28 mouse cellular contexts compared by ENCODE assay signal in genomic region chr1:121508729-121509128, GRCm38 (mm10). TPM values are rescaled to one million over a fixed set of nuclear protein-coding genes. Genes with fewer than 3 reads are reported as not detected.
A peak's percentile ranks its signal among the peaks of the same experiment; 100 is the strongest.
DNase-seq lines count a peak whose midpoint lies in the region; ATAC-seq and TF ChIP-seq lines count a peak whose summit lies in the region.
"Had no signal": no experiment of that assay in that cellular context is flagged by ENCODE, and none has a peak within 500 bp of the region (broad histone marks: within the 10 kb centered on the region; RNA-seq: fewer than 3 reads in every experiment).

No protein-coding gene starts in this region.

- H3K36me3 ChIP-seq in MEL (ENCODE audit: control insufficient read depth in 1 of 2, insufficient read depth in 2 of 2, low read length in 2 of 2), result peaks cover 0 to 10% of the 10 kb centered on the region in 2 experiments; a peak in 2 of 4 replicates
- H3K36me3 ChIP-seq in intestine, embryonic 15.5 days, result no peaks in the 10 kb centered on the region
- H3K36me3 ChIP-seq: embryonic facial prominence, embryonic 12.5 days had no signal

- H3K9me3 ChIP-seq in MEL (replicated peaks; ENCODE audit: insufficient read depth, low read length), result no peaks in the 10 kb centered on the region
- H3K9me3 ChIP-seq in intestine, embryonic 15.5 days, result no peaks in the 10 kb centered on the region
- H3K9me3 ChIP-seq: embryonic facial prominence, embryonic 12.5 days; embryonic facial prominence, embryonic 15.5 days; G1E; hindbrain, embryonic 10.5 days had no signal

- peaks cover 5 to 20% of the 10 kb centered on the region in 2 experiments; a peak in 3 of 4 replicates for H3K4me1 ChIP-seq in MEL (ENCODE audit: control insufficient read depth in 1 of 2, insufficient read depth in 2 of 2, low read length in 2 of 2)
- no peaks in the 10 kb centered on the region for H3K4me1 ChIP-seq in intestine, embryonic 15.5 days (replicated peaks)
- H3K4me1 ChIP-seq: embryonic facial prominence, embryonic 12.5 days; embryonic facial prominence, embryonic 15.5 days; heart, embryonic 12.5 days; heart, embryonic 15.5 days; hindbrain, embryonic 10.5 days; hindbrain, embryonic 13.5 days had no signal

- no peak for TF ChIP-seq POLR2A in MEL (IDR thresholded peaks at IDR 0.05; ENCODE audit: control insufficient read depth in 1 of 2, insufficient read depth in 1 of 2, low read depth in 1 of 2, low read length in 2 of 2, poor library complexity in 1 of 2)

- no peak for TF ChIP-seq CTCF in MEL (IDR thresholded peaks at IDR 0.05 in 2 of 3, conservative IDR thresholded peaks at IDR 0.05 in 1 of 3; ENCODE audit: control insufficient read depth in 1 of 3, insufficient read depth in 1 of 3, low read depth in 2 of 3, low read length in 3 of 3, poor library complexity in 1 of 3, severe bottlenecking in 1 of 3)

- peak; percentile 35 for DNase-seq in MEL (ENCODE audit: low read depth, low spot score)
- DNase-seq in spleen, adult 12 weeks (ENCODE audit: low spot score), result no peak
- no peak for DNase-seq in lung, postnatal 36 days
- DNase-seq: adrenal gland, adult 8-10 months; adrenal gland, postnatal 25 days; cerebellum, adult 18-20 months; cerebellum, adult 9-10 months; cerebellum, postnatal 14 days; forebrain, postnatal 0 days; gastrocnemius, adult 2 months; gastrocnemius, postnatal 14 days; heart, adult 18-20 months; heart, postnatal 10 days; heart, postnatal 36 days had no signal

- no peak for TF ChIP-seq RAD21 in MEL (IDR thresholded peaks at IDR 0.05; ENCODE audit: low read depth, low read length)

- H3K4me2 ChIP-seq in intestine, embryonic 15.5 days (replicated peaks), result no peak overlapping the region
- H3K4me2 ChIP-seq: embryonic facial prominence, embryonic 12.5 days; embryonic facial prominence, embryonic 15.5 days; heart, embryonic 12.5 days; heart, embryonic 15.5 days; hindbrain, embryonic 13.5 days had no signal

- no peak overlapping the region for H3K4me3 ChIP-seq in MEL (ENCODE audit: control insufficient read depth in 1 of 2, insufficient read depth in 1 of 2, low read depth in 2 of 2, low read length in 2 of 2)
- H3K4me3 ChIP-seq in intestine, embryonic 15.5 days (replicated peaks), result no peak overlapping the region
- H3K4me3 ChIP-seq: embryonic facial prominence, embryonic 12.5 days; embryonic facial prominence, embryonic 15.5 days; gastrocnemius, adult 2 months; heart, embryonic 12.5 days; heart, embryonic 15.5 days; hindbrain, embryonic 10.5 days; hindbrain, embryonic 13.5 days had no signal

- H3K79me2 ChIP-seq in MEL (ENCODE audit: control insufficient read depth, insufficient read depth, low read length, poor library complexity), result no peaks in the 10 kb centered on the region

- peak; percentile 80 for ATAC-seq in common myeloid progenitor, adult 5-6 weeks (replicated peaks; ENCODE audit: low read depth, poor library complexity, severe bottlenecking)
- peak; percentile 83 for ATAC-seq in megakaryocyte, adult 5-6 weeks (ENCODE audit: poor library complexity, severe bottlenecking)
- no peak for ATAC-seq in intestine, embryonic 15.5 days
- ATAC-seq: forebrain, embryonic 14.5 days; forebrain, postnatal 0 days; hindbrain, embryonic 16.5 days had no signal

- TF ChIP-seq EP300 in MEL (IDR thresholded peaks at IDR 0.05; ENCODE audit: low read depth in 1 of 2, low read length in 2 of 2), result no peak

- no peak overlapping the region for H3K27ac ChIP-seq in MEL (ENCODE audit: control insufficient read depth, low read depth, low read length)
- H3K27ac ChIP-seq in intestine, embryonic 15.5 days, result no peak overlapping the region
- H3K27ac ChIP-seq: embryonic facial prominence, embryonic 12.5 days; embryonic facial prominence, embryonic 15.5 days; gastrocnemius, adult 2 months; heart, embryonic 15.5 days; hindbrain, embryonic 10.5 days; hindbrain, embryonic 13.5 days had no signal

- WGBS in intestine, embryonic 15.5 days, result 88% methylated on average over 2 of the region's 2 CpGs

- no peaks in the 10 kb centered on the region for H3K27me3 ChIP-seq in MEL (ENCODE audit: control insufficient read depth in 1 of 2, insufficient read depth in 2 of 2, low read length in 2 of 2)
- H3K27me3 ChIP-seq in intestine, embryonic 15.5 days (replicated peaks), result no peaks in the 10 kb centered on the region
- H3K27me3 ChIP-seq: CH12.LX; embryonic facial prominence, embryonic 12.5 days; embryonic facial prominence, embryonic 15.5 days; heart, embryonic 12.5 days; heart, embryonic 15.5 days; hindbrain, embryonic 13.5 days had no signal

- H3K9ac ChIP-seq in MEL (ENCODE audit: control insufficient read depth, low read depth, low read length, poor library complexity, severe bottlenecking), result no peak overlapping the region
- no peak overlapping the region for H3K9ac ChIP-seq in intestine, embryonic 15.5 days
- H3K9ac ChIP-seq: embryonic facial prominence, embryonic 12.5 days; embryonic facial prominence, embryonic 15.5 days; forebrain, postnatal 0 days; heart, embryonic 12.5 days; heart, embryonic 15.5 days; hindbrain, embryonic 13.5 days had no signal

TF ChIP-seq in MEL, 35 proteins besides CTCF, POLR2A, EP300 and RAD21:
- TF ChIP-seq ZC3H11A (IDR thresholded peaks at IDR 0.05; ENCODE audit: low read depth, low read length), result no peak
- no peak for TF ChIP-seq ELF1 (IDR thresholded peaks at IDR 0.05; ENCODE audit: low read depth, low read length)

RNA-seq across cellular contexts. Expression of gene Htr5b, which starts 19.5 kb away (rescaled TPM):
- not detected in 2 replicates for total RNA-seq in MEL (2012; rRNA removed)
- polyA plus RNA-seq in MEL (2012; ENCODE audit: insufficient read depth in 1 of 2, insufficient read length in 2 of 2, low read depth in 1 of 2, low replicate concordance in 2 of 2, missing spikeins in 1 of 2), result not detected
- total RNA-seq in common myeloid progenitor, adult 5-6 weeks (2017), result not detected in 2 replicates
- not detected in 2 replicates for total RNA-seq in megakaryocyte, adult 5-6 weeks (2015)
- total RNA-seq in megakaryocyte, adult 5-6 weeks (2017), result not detected in 2 replicates
- 0.11 and 0.44 TPM in 2 replicates for polyA plus RNA-seq in intestine, embryonic 15.5 days (2015; fragmentation: Nextera tagmentation; extraction: Ambion mirVana)
- total RNA-seq: adrenal gland, adult 8-10 months; adrenal gland, postnatal 25 days; CH12.LX; gastrocnemius, adult 2 months; gastrocnemius, postnatal 14 days; gastrocnemius, postnatal 4 days; heart, adult 18-20 months; heart, postnatal 10 days; heart, postnatal 36 days had no signal
- polyA plus RNA-seq: G1E had no signal

RNA-seq across cellular contexts. Expression of gene Ddx18, which starts 59.1 kb away (rescaled TPM):
- total RNA-seq in MEL (2012; rRNA removed), result 119 and 125 TPM in 2 replicates
- 100 to 1,000 TPM in 1 of 2 experiments, not detected in 1; 185 TPM for polyA plus RNA-seq in MEL (2012; ENCODE audit: insufficient read depth in 1 of 2, insufficient read length in 2 of 2, low read depth in 1 of 2, low replicate concordance in 2 of 2, missing spikeins in 1 of 2)
- 110 and 118 TPM in 2 replicates for total RNA-seq in common myeloid progenitor, adult 5-6 weeks (2017)
- total RNA-seq in megakaryocyte, adult 5-6 weeks (2015), result 46.1 and 49.1 TPM in 2 replicates
- total RNA-seq in megakaryocyte, adult 5-6 weeks (2017), result 18.9 and 21.1 TPM in 2 replicates
- 55.8 and 68.1 TPM in 2 replicates for polyA plus RNA-seq in intestine, embryonic 15.5 days (2015; fragmentation: Nextera tagmentation; extraction: Ambion mirVana)
